Mouse (Mus musculus) frontal cortex, postnatal 14 days (tissue): Measurements from ENCODE around the gene Rgs6.

Experiments used
- DNase-seq, 2 experiments: peaks; one replicate each; pipeline ENCODE4 v3.0.0; 2022; ENCODE audit warnings: low spot score in 2 of 2

The Rgs6 gene

DNA sequence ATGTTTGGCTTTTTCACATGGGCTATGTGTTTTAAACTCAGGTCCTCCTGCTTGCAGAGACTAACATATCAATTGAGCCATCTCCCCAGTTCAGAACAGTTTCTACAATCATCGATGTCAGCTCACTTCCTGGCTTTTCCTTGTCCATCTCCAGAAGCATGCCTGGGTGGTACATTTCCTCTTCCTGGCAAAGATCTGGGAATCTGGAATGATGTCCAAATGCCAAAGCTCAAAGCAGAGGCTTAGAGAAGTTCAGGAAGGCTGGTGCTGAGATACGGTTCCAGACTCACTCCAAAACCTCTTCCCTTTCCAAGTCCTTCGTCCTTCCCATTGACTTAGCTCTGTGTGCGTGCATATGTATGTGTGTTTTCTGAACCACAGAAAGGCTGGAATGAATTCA, 59.8 kb downstream of the Rgs6 start:
- DNase-seq, result no peak

DNA sequence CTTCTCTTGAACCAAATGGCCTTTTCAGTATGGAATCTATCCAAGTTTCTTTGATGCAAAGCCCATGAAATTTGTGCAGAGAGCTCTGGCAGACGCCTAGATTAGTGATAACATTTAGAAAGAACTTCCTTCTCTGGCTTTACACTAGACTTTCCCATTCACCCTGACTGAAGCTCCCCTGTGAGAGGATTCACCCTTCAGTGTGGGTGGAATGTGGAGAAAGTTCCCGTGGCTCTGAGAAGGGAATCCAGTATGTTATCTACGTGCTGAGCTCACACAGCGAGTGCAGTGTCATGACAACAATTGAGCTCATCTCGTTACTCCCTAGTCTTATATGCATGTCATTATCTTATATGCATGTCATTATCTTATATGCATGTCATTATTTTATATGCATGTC, 61.9 kb downstream of the Rgs6 start:
- DNase-seq, result no peak

DNA sequence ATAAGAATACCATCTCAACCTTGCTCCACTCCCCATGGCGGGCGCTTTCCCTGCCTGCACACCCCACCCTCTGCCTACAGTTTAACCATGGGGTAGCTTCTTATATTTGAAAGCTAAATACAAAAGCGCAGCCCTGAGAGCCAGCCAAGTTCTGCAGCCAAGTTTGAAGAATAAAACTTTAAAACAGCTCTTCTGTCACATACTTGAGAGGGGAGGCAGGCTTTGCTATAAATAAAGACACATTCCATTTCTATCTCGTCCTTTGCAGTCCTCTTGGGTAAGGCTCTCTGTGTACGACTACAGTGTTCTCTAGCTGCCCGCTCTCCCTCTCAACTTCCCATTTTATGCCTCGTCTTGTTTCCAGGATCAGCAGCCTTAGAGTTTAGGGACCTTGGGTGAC, 76.5 kb downstream of the Rgs6 start:
- DNase-seq, result peak; percentile 39 to 46

DNA sequence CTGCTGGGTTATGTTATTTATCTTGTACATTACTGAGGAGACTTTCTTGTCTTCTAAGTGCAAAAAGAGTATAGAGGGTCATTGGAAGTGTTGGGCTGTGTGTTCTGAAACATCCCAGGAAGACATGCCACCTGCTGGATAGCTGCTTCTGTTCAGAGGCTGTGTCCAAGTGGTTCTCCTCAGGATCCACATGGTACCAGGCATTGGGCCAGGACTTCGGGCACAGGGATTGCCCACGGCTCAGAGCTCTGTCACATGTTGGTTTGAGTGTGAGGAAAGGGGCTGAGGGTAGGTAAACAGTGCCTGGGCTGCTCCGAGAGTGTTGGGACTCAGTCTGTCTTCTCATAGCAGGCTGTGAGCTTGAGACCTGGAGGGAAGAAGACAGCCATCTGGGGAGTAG, 79.3 kb downstream of the Rgs6 start:
- no peak for DNase-seq

DNA sequence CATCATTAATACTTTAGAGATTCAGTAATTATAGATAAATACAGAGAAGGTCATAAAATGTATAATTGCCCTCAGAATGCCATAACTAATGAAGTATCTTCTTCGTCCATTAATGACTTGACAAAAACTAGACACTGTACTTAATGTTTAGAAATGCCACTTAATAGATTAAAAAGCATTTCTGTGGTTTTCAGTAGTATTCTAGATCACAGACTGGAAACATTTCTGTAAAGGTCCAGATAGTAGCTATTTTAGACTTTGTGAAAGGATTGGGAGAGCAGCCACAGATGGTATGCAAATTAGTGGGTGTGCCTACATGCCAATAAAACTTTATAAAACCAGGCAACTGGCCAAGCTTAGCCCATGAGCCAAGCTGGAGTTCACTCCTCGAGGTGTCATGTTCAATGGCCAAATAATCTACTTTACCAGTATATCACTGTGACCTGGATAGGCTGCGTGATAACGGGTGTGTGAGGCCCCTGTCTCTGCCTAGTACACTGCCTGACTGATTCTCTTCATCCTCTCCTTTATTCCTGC, 82.2 kb downstream of the Rgs6 start:
- no peak for DNase-seq

DNA sequence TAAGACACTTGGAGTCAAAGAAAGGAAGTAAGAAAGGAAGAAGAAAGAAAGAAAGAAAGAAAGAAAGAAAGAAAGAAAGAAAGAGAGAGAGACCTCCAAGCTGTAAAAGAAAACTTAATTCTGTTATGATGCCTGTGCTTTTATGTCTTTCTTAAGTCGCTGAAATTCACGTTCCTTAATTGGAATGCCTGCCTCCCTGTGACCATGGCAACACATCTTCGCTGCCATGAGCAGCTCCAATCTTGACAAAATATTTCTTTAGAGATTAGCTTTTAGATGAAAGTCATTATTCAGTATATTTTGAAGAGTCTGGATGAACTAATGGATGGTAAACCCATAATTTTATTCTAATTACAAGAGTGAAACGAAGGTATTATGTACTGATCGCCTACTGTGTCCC, 83.5 kb downstream of the Rgs6 start:
- no peak for DNase-seq

DNA sequence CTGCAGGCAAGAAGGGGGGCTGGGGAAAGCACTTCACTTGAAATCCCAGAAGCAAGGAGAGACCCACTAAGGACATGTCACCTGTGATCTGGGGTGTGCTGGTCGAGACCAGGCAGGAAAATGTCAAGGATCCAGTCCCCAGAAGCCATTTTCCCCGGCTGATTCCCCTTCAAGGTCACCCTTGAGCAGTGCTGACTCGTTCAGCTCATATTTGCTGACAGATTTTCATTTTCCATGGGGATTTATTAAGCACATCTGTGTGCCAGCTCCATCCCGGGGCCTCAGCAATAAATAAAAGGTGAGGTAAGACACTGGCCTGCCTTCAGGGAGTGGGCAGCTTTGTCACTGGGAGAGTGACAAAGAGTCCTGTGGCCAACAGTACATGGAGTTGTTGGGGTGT, 87.0 kb downstream of the Rgs6 start:
- no peak for DNase-seq

DNA sequence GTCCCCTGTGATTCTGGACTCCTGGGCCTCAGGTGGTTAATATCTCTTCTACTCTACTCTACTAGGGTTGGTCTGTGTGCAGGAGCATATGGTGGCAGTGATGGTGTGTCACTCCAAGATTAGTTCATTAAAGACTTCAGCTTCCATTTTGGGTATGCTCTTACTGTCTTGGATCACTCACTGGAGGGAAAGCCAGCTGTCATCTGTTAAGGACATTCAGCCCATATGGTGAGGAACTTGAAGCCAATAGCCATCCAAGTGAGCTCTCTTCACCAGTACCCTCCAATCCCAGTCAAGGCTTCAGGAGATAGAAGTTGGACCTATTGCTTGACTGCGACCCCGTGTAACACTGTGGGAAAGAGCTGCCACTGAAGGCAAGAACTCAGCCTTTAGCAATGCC, 98.9 kb downstream of the Rgs6 start:
- DNase-seq, result no peak

DNA sequence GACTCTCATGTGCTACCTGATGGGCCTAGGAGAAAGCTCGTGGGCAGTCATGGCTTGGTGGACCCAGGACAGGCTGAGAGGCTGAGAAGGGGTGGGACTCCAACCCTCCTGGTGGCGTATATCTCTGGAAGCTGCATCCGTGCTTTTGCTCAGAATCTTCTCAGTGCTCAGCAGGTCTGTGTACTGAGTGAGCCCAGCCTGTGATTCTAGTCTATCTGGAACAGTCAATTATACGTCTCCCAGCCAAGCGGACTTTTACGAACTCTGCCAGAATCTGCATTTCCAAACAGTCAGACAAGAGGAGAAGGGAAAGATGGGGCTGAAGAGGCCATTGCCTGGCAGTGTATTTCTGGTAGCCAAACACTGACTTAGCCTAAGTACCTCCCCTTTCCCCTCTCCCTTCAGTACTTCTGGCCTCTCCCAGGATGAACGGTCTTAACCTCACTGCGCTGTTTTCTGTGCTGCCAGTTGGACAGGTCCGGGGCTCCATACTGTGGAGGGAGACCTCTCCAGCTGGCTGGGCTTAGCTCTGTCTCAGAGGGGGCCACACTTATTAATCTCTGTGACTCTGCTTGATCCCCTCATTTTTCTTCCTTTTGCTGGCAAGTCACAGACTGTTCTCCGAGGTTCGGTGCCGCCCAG, 110.9 kb downstream of the Rgs6 start:
- DNase-seq, result no peak

DNA sequence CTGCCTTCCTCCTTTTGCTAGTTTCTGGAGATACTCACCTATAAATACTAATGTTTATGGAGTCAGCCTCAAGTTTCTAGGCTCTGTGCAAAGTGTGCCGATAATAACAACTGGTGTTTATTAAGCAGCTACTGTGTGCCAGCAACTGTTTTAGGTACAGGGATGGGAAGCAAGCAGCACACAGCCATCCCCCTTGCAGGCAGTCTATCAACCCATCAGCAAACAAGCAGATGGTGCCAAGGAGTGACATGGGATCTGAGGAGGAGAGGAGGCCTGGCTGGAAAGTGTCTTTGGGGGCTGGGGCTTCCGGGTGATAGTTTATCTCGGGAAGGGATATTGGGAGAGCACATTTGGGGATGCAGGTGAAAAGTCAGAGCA, 111.4 kb downstream of the Rgs6 start:
- DNase-seq, result no peak

DNA sequence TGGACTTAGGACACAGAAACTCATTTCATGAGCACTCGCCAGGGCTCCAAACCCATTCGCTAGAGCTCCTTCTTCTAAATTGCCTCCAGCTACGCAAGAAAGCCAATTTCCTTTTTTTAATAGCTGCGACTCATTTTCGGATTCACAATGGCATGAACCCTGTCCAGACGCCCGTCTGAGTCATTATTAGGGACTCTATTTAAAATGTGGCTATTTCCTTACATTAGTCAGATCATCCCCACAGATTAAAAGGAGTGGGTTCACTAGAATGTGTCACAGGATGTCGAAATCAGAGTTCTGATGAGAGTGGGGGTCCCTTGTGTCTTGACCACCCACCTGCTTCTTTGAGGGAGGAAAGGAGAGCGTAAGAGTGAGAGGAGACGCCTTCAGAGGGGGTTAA, 112.1 kb downstream of the Rgs6 start:
- no peak for DNase-seq

DNA sequence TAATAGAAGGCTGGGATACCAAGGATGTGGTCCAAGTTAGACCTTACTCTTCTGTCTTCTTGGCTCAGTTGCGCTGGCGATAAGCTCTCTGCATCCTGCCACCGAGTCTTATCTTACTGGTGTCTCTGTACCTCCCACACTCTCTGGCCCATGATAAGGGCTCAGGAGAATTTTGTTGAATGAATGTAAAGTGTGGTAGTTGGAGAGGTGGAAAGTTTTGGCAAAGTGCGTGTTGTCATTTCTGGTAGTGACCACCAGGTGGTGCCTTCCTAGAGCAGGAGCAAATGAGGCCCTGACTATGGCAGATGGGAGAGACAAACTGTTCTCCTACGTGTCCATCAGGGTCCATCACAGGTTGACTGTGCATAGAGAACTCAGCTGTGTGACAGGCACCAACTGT, 112.7 kb downstream of the Rgs6 start:
- DNase-seq, result no peak

DNA sequence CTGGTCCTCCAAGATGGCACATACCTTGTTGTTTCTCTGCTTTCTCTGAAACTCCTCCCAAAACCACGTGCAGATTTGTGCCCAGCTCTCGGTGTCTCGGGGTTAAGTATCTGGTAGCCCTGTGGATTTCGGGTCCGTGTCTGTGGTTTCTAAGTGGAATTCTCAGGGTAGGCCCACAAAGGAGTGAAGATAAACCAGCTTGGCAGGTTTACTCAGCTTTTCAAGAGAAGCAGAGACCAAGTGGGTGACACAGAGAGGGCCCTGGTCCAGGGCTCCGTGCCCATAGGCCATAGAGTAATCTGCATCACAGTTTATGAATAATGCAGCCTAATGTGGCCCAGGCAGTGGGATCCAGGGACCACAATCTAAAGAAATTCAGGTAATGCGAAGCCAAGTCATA, 113.3 kb downstream of the Rgs6 start:
- no peak for DNase-seq

DNA sequence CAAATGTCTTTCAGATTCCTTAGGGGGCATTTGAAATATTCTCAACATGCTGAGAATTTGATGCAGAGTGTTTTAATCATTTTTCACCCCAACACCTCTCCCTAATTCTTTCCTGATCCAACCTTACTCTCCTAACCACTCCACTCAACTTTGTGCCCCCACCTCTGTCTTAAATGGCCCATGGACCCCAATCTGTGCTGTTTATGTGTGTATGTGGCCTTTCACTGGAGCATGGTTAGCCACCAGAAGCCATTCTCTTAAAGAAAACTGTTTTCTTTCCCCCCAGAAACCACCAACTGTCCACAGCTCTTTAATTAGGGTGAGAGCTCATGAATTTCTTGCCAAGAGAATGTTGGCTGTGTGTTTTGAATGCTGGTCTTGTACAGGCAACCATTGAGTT, 122.3 kb downstream of the Rgs6 start:
- no peak for DNase-seq

DNA sequence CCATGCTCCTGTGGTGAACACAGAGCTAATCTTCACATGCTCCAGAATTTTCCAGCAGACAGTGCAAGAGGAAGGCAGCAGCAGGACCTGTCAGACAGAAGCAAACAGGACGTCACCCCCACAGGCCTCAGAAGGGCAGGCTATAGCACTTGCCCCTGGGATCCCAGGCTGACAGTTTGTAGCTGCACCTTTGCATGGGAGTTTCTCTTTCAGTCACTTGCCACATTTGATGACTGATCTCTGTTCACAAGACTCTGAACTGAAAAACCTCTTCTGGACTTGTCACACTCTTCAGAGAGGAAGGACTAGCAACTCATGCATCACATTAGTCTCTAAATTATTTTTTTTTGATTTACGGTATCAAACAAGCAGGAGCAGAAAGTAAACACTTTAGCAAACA, 126.2 kb downstream of the Rgs6 start:
- no peak for DNase-seq

DNA sequence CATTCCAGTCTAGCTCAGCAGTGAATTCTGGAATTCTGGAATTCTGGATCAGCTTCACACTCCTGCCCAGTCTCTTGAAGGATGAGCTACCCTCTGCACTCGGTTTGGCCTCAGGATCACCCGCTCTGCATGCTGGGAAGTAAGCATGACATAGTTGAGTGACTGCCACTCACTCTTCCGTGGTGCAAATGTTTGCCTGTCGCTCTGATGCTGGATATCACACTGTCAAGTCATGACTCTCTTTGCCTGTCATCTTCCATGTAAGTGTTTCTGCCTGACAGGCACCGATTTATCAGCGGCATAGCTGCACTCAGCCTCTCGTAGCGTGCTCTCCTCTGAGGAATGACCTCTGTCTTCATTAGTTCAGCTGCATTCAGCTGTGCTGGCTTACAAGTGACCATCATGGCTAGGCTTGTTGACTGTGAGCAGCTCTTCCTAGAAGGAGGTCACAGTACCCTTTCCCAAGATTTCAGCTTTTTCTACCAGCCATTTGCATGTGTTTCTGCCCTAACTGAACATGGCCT, 135.0 kb downstream of the Rgs6 start:
- no peak for DNase-seq

DNA sequence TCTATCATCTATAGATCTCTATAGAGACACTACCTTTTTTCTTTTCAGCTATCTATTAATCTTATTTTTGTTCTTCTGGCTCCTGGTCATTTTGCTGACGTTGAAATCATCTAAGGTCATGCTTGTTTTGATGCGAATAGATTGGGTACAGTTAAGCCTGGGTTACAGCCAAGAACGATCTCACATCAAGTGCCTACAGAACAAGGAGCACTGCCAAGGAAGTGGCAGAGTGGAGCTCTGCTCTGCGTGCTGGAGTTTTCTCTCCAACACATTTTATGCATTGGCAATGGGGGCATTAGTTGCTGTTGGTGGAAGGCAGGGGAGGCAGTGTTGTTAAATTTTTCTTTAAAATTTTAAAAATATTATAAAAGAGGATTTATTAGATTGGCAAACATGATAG, 138.2 kb downstream of the Rgs6 start:
- no peak for DNase-seq

DNA sequence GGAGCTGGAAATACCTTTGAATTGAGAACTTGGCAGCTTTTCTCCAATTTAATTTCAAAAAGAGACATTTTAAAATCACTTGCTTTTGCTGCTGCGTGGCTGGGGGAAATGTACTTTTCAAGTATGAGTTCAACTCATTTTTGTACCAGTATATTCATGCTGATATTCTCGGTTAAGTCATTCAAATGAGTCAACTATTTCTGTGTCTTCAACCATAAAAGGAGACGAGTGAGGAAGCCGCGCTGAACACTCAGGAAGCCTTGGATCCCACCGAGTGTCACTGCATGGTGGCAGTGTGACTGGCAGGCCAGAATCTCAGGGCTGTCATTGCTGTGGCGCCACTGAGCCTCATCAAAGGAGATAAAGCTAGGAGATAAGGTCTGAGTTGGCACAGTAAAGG, 143.5 kb downstream of the Rgs6 start:
- peak; percentile 26 for DNase-seq

DNA sequence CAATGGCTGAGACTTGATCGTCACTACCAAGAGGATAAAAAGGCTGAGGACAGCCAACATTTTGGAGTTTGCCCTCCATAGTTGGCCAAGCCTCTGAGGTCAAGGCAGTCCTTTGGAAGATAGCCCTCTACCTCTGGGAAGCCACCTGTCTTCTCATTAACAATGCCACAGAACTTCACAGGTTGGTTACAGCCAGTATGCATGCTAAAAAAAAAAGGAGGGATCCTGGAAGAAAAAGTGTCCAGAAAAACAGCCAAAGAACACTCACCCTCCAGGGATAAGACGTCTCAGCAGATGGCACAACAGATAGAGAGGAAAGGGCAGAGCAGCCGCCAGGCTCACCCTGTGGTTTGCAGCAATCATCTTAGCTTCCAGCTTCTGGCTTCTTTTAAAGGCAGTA, 154.9 kb downstream of the Rgs6 start:
- DNase-seq, result no peak

DNA sequence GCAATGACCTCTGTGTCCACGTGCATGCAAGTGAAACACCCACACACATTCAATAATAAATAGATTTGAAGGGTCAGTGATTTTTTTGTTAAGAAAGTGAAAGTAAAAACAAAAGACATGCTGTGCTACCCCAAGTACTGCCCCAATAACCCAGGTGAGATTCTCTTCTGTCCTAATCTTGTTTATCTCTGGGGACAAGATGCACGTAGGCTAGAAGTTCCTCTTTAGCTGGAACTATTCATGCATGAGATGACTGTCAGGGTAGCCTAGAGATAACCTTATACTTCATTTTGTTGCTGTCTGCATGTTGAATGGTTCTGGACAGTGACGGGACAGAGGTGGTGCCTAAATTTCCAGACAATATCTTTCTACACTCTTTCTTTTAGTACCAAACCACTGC, 155.9 kb downstream of the Rgs6 start:
- DNase-seq, result no peak

DNA sequence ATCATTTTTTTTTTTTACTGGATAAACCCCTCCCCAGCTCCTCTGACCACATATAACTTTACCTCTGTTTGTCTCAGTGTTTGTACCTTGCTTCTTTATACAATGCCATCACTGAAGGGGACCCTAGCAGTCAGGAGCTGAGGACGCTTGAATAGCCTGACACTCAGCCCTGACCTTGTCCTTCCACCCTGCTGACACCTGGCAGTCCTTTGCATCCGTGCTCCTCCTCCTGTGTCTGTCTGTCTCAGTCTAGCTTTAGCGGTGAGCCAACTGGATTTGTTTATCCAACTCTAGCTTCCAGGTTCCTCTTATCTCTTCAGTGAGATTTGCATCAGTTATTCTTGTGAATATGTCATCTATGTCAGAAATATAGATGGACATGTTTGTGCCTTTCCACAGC, 156.7 kb downstream of the Rgs6 start:
- no peak for DNase-seq

DNA sequence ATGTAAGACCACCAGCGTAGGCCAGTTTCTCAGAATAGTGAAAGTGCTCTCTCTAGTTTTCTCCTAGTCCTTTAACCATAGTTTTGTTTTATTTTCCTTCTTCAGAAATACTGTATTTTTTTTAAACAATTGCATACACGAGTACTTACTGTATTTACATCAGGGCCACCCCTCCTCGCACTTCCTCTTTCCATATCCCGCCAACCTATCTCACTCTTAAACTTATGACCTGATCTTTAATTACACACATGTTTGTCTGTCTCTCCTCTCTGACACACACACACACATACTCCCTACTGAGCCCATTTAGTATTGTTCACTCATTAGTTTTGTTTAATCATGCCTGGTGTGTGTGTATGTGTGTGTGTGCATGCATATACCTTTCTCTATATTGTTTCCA, 159.0 kb downstream of the Rgs6 start:
- no peak for DNase-seq

DNA sequence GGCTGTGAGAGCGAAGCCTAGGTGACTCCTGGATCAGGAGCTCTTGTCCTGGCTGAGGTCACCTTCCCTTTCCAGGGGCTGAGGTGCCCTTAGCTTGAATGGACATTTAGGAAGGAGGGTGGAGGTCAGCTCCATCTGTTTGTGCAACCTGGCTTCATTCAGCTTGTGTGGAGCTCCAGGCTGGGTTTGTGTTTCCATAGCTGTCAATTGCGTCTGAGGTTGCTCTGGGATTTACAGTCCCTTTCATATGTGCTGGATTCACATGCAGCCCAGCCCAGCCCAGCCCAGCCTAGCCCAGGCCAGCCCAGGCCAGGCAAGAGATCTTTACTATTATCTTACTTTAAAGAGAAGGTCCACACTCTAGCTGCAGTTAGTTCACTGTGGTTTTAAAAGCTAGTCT, 163.8 kb downstream of the Rgs6 start:
- DNase-seq, result no peak

DNA sequence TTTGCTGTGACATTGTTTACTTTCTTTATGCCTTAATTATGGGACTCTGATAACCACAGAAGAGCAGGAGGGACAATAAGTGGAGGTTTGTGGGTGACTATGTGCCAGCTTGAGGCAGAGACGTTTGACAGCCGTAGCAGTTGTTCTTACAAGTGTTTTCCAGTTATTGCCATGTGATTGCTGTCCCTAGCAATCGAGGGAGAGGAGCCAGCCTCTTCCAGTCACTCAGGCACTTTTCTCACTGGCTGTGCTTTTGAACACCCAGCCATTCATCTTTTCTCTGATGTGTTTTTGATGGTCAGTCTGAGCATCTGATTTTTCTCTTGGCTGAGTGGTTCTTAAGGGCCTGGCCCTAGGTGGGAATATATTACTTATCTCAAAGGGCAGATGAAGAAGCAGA, 166.4 kb downstream of the Rgs6 start:
- no peak for DNase-seq
